Mouse (Mus musculus) sigmoid colon, adult 10 weeks (tissue): ENCODE data around the gene Ccdc82. TPM values are rescaled to one million over a fixed set of nuclear protein-coding genes. Genes with fewer than 3 reads are reported as not detected.

Experiments
- polyA plus RNA-seq: library from polyadenylated mRNA; stranded (reverse); fragments of 350-450 nt; fragmentation: Illumina TruSeq; extraction: RNeasy Lipid Tissue Mini Kit (QIAGEN cat#74804); gene quantifications from one replicate; pipeline ENCODE4 v1.2.3, GENCODE M21; 2014; ENCODE audit warnings: low read depth, low replicate concordance

The Ccdc82 gene
- polyA plus RNA-seq: 50.5 TPM

DNA sequence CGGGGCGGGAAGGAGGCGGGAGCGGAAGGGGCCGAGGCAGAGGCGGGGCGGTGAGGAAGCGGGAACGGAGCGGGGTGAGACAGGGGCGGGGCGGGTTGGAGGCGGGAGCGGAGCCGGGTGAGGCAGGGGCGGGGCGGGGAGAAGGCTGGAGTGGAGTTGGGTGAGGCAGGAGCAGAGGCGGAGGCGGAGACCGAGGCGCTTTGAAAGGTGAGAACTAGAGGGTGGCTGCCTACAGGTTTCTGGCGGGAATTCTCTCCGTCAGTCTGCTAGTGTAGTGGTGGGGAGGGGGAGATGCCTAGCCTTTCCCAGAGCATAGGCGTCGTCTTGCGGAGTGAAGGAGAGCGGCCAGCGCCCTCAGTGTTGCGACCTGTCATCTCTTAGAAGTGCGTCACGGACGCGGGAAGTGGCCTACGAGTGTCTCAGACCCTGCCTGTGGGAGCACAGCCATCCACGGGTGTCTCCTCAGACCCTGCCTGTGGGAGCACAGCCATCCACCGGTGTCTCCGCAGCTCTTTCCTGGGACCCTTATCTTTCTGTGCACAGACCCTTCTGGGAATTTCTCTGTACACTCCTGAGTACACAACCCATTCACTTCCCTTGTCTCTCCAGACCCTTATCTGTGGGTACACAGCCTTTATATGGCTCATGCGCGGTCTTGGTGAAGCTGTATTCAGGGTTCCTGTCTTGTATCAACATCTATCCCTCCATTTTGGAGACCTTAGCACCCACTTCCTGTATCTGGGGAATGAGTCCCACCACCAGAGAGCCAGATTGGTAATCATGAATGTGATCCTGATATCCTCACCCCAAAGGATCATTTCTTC, at the start of gene Ccdc82:
Gene Ccdc82 (plus strand): TSS at position 141 of the 824 bp plus-strand sequence.

DNA sequence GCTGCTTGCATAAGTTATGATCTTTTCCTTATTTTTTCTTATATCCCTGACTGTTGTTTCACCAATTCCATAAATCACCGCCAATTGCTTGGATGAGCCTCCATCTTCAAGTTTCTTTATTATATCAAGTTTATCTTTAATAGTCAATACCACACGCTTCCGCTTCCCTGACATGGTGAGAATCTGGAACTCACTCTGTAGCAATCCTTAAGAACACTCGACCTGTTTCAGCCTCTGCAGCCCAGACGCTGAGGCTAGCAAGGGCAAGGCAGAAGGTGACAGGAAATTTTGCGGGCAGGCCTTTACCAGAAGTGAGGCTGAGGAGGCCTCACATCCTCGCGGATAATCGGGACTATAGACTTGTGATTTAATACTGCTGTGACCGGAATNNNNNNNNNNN, 1.3 kb upstream of the Ccdc82 start, which contains the start of gene Jrkl:
Gene Jrkl (minus strand): TSS at position 349 of the 400 bp plus-strand sequence.

DNA sequence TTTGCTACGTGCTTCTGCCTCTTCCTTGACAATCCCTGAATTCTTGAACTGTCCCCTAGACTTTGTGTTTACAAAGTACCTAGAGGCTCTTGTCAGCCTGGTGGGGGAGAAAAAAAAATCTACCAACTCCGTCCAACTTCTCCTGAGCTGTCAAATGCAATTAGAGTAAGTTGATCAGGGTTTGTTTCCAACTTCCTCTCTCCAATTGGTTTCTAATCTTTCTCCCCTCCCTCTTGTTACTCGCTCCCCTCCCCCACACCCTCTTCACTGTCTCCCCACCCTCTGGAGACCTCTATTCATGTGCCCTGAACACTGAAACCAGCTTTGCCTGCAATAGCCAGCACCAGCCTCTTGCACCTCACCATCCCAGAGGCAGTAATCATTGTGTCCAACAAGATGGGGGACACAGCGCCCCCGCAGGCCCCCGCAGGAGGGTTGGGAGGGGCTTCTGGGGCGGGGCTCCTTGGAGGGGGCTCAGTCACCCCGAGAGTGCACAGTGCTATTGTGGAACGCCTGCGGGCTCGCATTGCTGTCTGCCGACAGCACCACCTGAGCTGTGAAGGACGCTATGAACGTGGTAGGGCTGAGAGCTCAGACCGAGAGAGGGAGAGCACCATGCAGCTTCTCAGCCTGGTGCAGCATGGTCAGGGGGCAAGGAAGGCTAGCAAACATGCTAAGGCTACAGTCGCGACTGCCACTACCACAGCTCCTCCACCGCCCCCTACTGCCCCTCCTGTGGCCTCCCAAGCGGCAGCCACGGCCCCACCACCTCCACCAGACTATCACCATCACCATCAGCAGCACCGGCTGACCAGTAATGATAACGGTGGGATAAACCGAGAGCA, 51.1 kb downstream of the Ccdc82 start, which contains the start of gene Maml2:
Gene Maml2 (plus strand): TSS at position 290 of the 845 bp plus-strand sequence.

Other genes with a start within 250 kb of the Ccdc82 start
- gene Jrkl, start 1.1 kb upstream of the Ccdc82 start, polyA plus RNA-seq: 64.4 TPM
- gene Maml2, start 51.0 kb downstream of the Ccdc82 start, polyA plus RNA-seq: 4.0 TPM
- not detected for gene Gm17571, start 199.8 kb downstream of the Ccdc82 start, polyA plus RNA-seq